Mouse (Mus musculus) CH12.LX (cell line): ENCODE results near the gene Grid1. TPM values are rescaled to one million over a fixed set of nuclear protein-coding genes. Genes with fewer than 3 reads are reported as not detected.
A peak's percentile ranks its signal among the peaks of the same experiment; 100 is the strongest.

Source experiments
- DNase-seq: peaks from one replicate; pipeline ENCODE4 v3.0.0-alpha.2; 2013; ENCODE audit errors: extremely low read depth
- H3K27ac ChIP-seq: 2 replicates; pipeline ENCODE4 v1.5.1; 2012; ENCODE audit warnings: low read depth, mild to moderate bottlenecking, control low read depth, moderate library complexity; ENCODE audit not compliant: insufficient read depth
- H3K27me3 ChIP-seq: replicated peaks from 2 replicates; pipeline ENCODE3; 2012; ENCODE audit warnings: inconsistent platforms
- H3K36me3 ChIP-seq, 2 experiments: replicated peaks in 1 of 2; 2 replicates each; pipeline versions ENCODE3 to v1.6.1; 2012; ENCODE audit warnings: inconsistent platforms in 1 of 2, low read length in 1 of 2, mild to moderate bottlenecking in 1 of 2, mixed read lengths in 1 of 2, moderate library complexity in 1 of 2; ENCODE audit not compliant: control insufficient read depth in 1 of 2, insufficient read depth in 1 of 2
- H3K4me1 ChIP-seq, 2 experiments: 2 replicates each; pipeline ENCODE4 v1.6.1; 2012; ENCODE audit warnings: inconsistent platforms in 1 of 2, moderate library complexity in 1 of 2; ENCODE audit not compliant: insufficient read depth in 2 of 2, control insufficient read depth in 1 of 2
- H3K4me2 ChIP-seq: 2 replicates; pipeline ENCODE4 v1.6.1; 2012; ENCODE audit warnings: low read depth, mild to moderate bottlenecking, control low read depth; ENCODE audit not compliant: poor library complexity, insufficient read depth, severe bottlenecking
- H3K4me3 ChIP-seq, 3 experiments: fragments of 150-350 bp in 1 of 3; sonication (generic) in 1 of 3; replicated peaks in 1 of 3; 2 replicates each; pipeline versions ENCODE3 to v1.5.1; 2011 to 2012; ENCODE audit warnings: low read depth in 2 of 3, low read length in 2 of 3, mild to moderate bottlenecking in 2 of 3, moderate library complexity in 2 of 3, control low read depth in 1 of 3, improper control_type of control experiment in 1 of 3, inconsistent platforms in 1 of 3, mixed read lengths in 1 of 3; ENCODE audit not compliant: poor library complexity in 1 of 3
- H3K79me2 ChIP-seq: replicated peaks from 2 replicates; pipeline ENCODE4 v1.6.1; 2012; ENCODE audit warnings: mild to moderate bottlenecking, moderate library complexity; ENCODE audit not compliant: control insufficient read depth, poor library complexity, insufficient read depth, severe bottlenecking; ENCODE audit errors: extremely low read depth
- H3K9ac ChIP-seq: 2 replicates; pipeline ENCODE4 v1.6.1; 2012; ENCODE audit warnings: low read depth, mild to moderate bottlenecking, control low read depth, moderate library complexity; ENCODE audit not compliant: insufficient read depth
- H3K9me3 ChIP-seq: replicated peaks from 2 replicates; pipeline ENCODE3; 2012; ENCODE audit warnings: low read length, inconsistent platforms, mixed read lengths
- BHLHE40 ChIP-seq: IDR thresholded peaks from 2 replicates; pipeline ENCODE4 v1.6.1; 2011; ENCODE audit warnings: mild to moderate bottlenecking, low read depth, low read length, improper control_type of control experiment
- CHD1 ChIP-seq: IDR thresholded peaks from 2 replicates; pipeline ENCODE4 v1.6.1; 2012; ENCODE audit warnings: low read depth, low read length, improper control_type of control experiment, inconsistent platforms
- CHD2 ChIP-seq: IDR thresholded peaks from 2 replicates; pipeline ENCODE4 v1.6.1; 2011; ENCODE audit warnings: low read length, improper control_type of control experiment
- CTCF ChIP-seq, 2 experiments: IDR thresholded peaks in 1 of 2; conservative IDR thresholded peaks in 1 of 2; 2 replicates each; pipeline ENCODE4 v1.5.1; 2011 to 2012; ENCODE audit warnings: low read depth in 2 of 2, low read length in 2 of 2, improper control_type of control experiment in 1 of 2, inconsistent platforms in 1 of 2, mild to moderate bottlenecking in 1 of 2, moderate library complexity in 1 of 2
- ELF1 ChIP-seq: IDR thresholded peaks from 2 replicates; pipeline ENCODE4 v1.6.1; 2014; ENCODE audit warnings: low read depth, mild to moderate bottlenecking, inconsistent platforms, low read length, improper control_type of control experiment
- GABPA ChIP-seq: IDR thresholded peaks from 2 replicates; pipeline ENCODE4 v1.6.1; 2012; ENCODE audit warnings: low read depth, low read length, improper control_type of control experiment, inconsistent platforms; ENCODE audit not compliant: insufficient replicate concordance
- IRF4 ChIP-seq: IDR thresholded peaks from 2 replicates; pipeline ENCODE4 v1.6.1; 2014; ENCODE audit warnings: low read depth, mild to moderate bottlenecking, inconsistent platforms, low read length, improper control_type of control experiment
- JUND ChIP-seq: conservative IDR thresholded peaks from 2 replicates; pipeline ENCODE4 v1.6.1; 2011; ENCODE audit warnings: low read depth, low read length, improper control_type of control experiment
- KAT2A ChIP-seq: IDR thresholded peaks from 2 replicates; pipeline ENCODE4 v1.6.1; 2012; ENCODE audit warnings: low read length, improper control_type of control experiment, inconsistent platforms; ENCODE audit not compliant: insufficient replicate concordance
- MAFK ChIP-seq: IDR thresholded peaks from 2 replicates; pipeline ENCODE4 v1.6.1; 2011; ENCODE audit warnings: low read length, improper control_type of control experiment; ENCODE audit not compliant: insufficient replicate concordance
- MAZ ChIP-seq: IDR thresholded peaks from 2 replicates; pipeline ENCODE4 v1.6.1; 2012; ENCODE audit warnings: low read depth, mild to moderate bottlenecking, inconsistent platforms, low read length, improper control_type of control experiment, moderate library complexity
- MYC ChIP-seq: IDR thresholded peaks from 2 replicates; pipeline ENCODE4 v1.6.1; 2011; ENCODE audit warnings: low read depth, mild to moderate bottlenecking, improper control_type of control experiment, low read length
- NELFE ChIP-seq: IDR thresholded peaks from 2 replicates; pipeline ENCODE4 v1.6.1; 2011; ENCODE audit warnings: low read depth, low read length, improper control_type of control experiment
- PAX5 ChIP-seq: IDR thresholded peaks from 2 replicates; pipeline ENCODE4 v1.6.1; 2012; ENCODE audit warnings: low read length, inconsistent platforms, mixed read lengths
- POLR2A ChIP-seq: IDR thresholded peaks from 2 replicates; pipeline ENCODE4 v1.6.1; 2011; ENCODE audit warnings: low read depth, mild to moderate bottlenecking, improper control_type of control experiment, low read length
- POLR2AphosphoS2 ChIP-seq: IDR thresholded peaks from 2 replicates; pipeline ENCODE4 v1.6.1; 2011; ENCODE audit warnings: low read depth, low read length, improper control_type of control experiment
- RAD21 ChIP-seq: IDR thresholded peaks from 2 replicates; pipeline ENCODE4 v1.6.1; 2011; ENCODE audit warnings: low read depth, mild to moderate bottlenecking, low read length, improper control_type of control experiment, moderate library complexity
- SMC3 ChIP-seq: IDR thresholded peaks from 2 replicates; pipeline ENCODE4 v1.6.1; 2011; ENCODE audit warnings: low read depth, low read length, improper control_type of control experiment
- TCF12 ChIP-seq: IDR thresholded peaks from 2 replicates; pipeline ENCODE4 v1.6.1; 2014; ENCODE audit warnings: low read depth, mild to moderate bottlenecking, inconsistent platforms, low read length, improper control_type of control experiment
- USF1 ChIP-seq: IDR thresholded peaks from 2 replicates; pipeline ENCODE4 v1.6.1; 2014; ENCODE audit warnings: low read depth, mild to moderate bottlenecking, inconsistent platforms, low read length, improper control_type of control experiment
- dilution Hi-C: fragments of 300-500 bp; cut with MboI; formaldehyde crosslinking; loops from 2 replicates; pipeline ENCODE4 v1.14.3; 2020; ENCODE audit warnings: low sequenced_read_pairs; ENCODE audit not compliant: extremely low pct_unique_long_range_greater_than_20kb, extremely low pct_ligation_motif_present
- in situ Hi-C: fragments of 300-500 bp; cut with MboI; formaldehyde crosslinking; loops from 3 replicates; pipeline ENCODE4 v1.14.3; 2019; ENCODE audit warnings: low sequenced_read_pairs, low pct_ligation_motif_present, low pct_unique_long_range_greater_than_20kb, mixed read lengths
- polyA plus RNA-seq: library from polyadenylated mRNA; unstranded; fragments of >175 nt; gene quantifications from 2 replicates; pipeline ENCODE4 v1.2.1, GENCODE M21; 2012; ENCODE audit warnings: low read depth; ENCODE audit not compliant: insufficient read length
- total RNA-seq, 2 experiments: library from RNA; depleted of rRNA; stranded (reverse); fragments of 300-350 nt in 1 of 2; fragments of >200 nt in 1 of 2; gene quantifications; 2 replicates each; pipeline ENCODE4 v1.2.3; 2012 to 2014

Grid1 gene
- total and polyA plus RNA-seq, 3 experiments, result not detected

DNA sequence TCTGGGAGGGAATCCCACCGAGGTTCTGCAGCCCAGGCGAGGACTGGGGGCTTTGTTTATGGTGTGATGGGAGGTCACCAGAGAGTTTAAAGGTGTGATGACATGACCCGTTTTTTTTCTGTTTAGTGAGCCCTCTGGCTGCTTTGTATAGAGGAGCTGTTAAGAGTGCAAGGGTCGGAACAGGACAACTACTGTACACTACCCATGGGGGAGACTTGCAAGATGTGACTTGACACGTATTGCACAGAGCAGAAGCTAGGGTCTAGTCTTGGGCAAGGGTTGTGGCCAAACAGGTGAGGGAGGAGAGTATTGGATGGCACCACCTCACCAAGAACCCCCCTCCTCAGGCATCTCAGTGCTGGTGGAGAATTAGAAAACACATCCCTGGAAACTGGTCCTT lies 224.4 kb downstream of the Grid1 start:
- no peak overlapping the region for H3K27ac ChIP-seq
- no peaks in the 10 kb centered on the region for H3K36me3 ChIP-seq
- H3K4me2 ChIP-seq, result no peak overlapping the region
- TF ChIP-seq MYC (no peak), SMC3 (no peak), CHD1 (no peak)
- TF ChIP-seq, all 38 proteins: peak for 0
- H3K9me3 ChIP-seq, result no peaks in the 10 kb centered on the region
- dilution Hi-C loops (no loop called here), in situ Hi-C loops (no loop called here)
- no peaks in the 10 kb centered on the region for H3K27me3 ChIP-seq
- H3K9ac ChIP-seq, result no peak overlapping the region
- H3K4me1 ChIP-seq, result peaks cover 2 to 6% of the 10 kb centered on the region in 2 experiments; a peak in 1 of 4 replicates
- no peak overlapping the region for H3K4me3 ChIP-seq
- no peak for DNase-seq
- H3K79me2 ChIP-seq, result no peaks in the 10 kb centered on the region

DNA sequence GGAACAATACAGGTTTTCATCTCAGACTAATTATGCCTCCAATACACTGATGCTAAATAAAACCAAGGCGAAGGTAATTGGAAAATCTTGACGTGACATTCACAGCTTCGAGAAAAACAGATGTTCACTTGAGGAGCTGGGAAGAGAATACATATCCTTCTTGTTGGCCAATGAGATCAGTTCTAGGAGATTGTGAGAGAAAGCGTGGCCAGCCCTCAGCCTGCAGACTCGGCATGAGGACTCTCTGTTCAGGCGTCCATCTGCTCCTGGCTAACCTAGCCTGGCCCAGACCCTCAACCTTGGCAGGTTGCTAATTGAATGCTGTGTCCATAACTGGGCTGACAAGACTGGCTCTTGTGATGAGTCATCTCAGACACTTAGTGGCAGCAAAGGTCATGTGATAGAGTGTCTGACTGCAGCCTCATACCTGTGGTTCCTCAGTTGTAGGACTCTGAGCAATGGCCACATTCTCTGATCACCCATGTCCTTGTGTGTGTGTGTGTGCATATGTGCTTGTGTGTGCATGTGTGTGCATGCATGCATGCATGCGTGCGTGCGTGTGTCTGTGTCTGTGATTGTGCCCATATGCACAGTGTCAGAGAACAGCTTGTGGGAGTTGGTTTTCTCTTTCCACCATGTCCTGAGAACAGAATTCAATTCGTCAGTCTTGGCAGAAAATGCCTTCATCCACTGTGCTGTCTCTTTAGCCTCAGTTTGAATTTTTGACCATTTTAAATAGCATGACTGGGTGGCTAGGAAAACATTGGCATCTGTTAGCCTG lies 225.2 kb downstream of the Grid1 start:
- no peaks in the 10 kb centered on the region for H3K36me3 ChIP-seq
- no peak for TF ChIP-seq CHD1
- no peak for TF ChIP-seq MAFK
- no peak for TF ChIP-seq PAX5
- 0 out of 2 replicates have a peak, but pooled peaks have one; percentile 2 for TF ChIP-seq USF1
- TF ChIP-seq POLR2A, result no peak
- no peak for TF ChIP-seq CHD2
- peak; percentile 35 for TF ChIP-seq RAD21
- peak in 1 of 2 experiments; percentile 38; a peak in 2 of 4 replicates for TF ChIP-seq CTCF (conservative IDR thresholded peaks at IDR 0.05 in 1 of 2, IDR thresholded peaks at IDR 0.05 in 1 of 2; ENCODE audit: low read depth in 2 of 2, low read length in 2 of 2)
- 0 out of 2 replicates have a peak, but pooled peaks have one; percentile 13 for TF ChIP-seq BHLHE40
- 0 out of 2 replicates have a peak, but pooled peaks have one; percentile 10 for TF ChIP-seq IRF4
- TF ChIP-seq SMC3, result peak; percentile 30
- TF ChIP-seq NELFE, result no peak
- dilution Hi-C loops, result no loop called here
- H3K4me2 ChIP-seq, result no peak overlapping the region
- peaks cover 2 to 6% of the 10 kb centered on the region in 2 experiments; a peak in 1 of 4 replicates for H3K4me1 ChIP-seq
- H3K9me3 ChIP-seq, result no peaks in the 10 kb centered on the region
- in situ Hi-C loops, result no loop called here
- peak; percentile 10 for DNase-seq
- H3K9ac ChIP-seq, result no peak overlapping the region
- H3K27me3 ChIP-seq, result no peaks in the 10 kb centered on the region
- H3K79me2 ChIP-seq, result no peaks in the 10 kb centered on the region
- H3K27ac ChIP-seq, result no peak overlapping the region
- no peak overlapping the region for H3K4me3 ChIP-seq

DNA sequence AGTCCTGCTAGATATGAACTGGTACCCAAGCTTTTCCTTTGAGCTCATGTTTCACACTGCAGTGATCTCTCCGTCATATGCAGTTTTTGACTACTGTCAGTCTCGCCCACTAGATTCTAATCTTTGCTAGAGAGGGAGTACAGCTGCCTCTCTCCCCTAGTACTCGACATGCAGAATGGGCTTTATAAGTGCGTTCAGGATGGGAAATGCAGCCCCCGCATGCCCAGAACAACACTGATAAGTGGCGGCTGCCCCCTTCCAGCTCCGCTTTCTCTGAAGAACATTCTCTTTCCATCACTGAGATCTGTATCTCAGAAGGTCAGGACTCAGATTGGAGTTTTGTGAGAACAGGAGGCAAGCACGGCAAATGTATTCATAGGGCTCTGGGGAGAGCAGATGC lies 229.3 kb downstream of the Grid1 start:
- in situ Hi-C loops (no loop called here), dilution Hi-C loops (no loop called here)
- TF ChIP-seq PAX5, result no peak
- no peak for TF ChIP-seq JUND
- no peak for TF ChIP-seq ELF1
- no peak for TF ChIP-seq MAZ
- TF ChIP-seq POLR2AphosphoS2, result no peak
- TF ChIP-seq BHLHE40, result no peak
- TF ChIP-seq KAT2A, result no peak
- TF ChIP-seq GABPA, result no peak
- TF ChIP-seq TCF12, result no peak
- no peak for DNase-seq
- Histone ChIP-seq H3K36me3 (no peaks in the 10 kb centered on the region), H3K9me3 (no peaks in the 10 kb centered on the region), H3K79me2 (no peaks in the 10 kb centered on the region), H3K27me3 (no peaks in the 10 kb centered on the region), H3K4me3 (no peak overlapping the region), H3K27ac (no peak overlapping the region), H3K4me2 (no peak overlapping the region), H3K9ac (no peak overlapping the region), H3K4me1 (peaks cover 2 to 6% of the 10 kb centered on the region in 2 experiments; a peak in 1 of 4 replicates)
